Mouse (Mus musculus) liver, embryonic 14.5 days (tissue): ENCODE measurements around the gene Kcnj16.

Experiments
- CTCF ChIP-seq: IDR thresholded peaks from 2 replicates; pipeline ENCODE4 v1.5.1; 2016; ENCODE audit warnings: antibody characterized with exemption, low read depth, control low read depth
- EP300 ChIP-seq: IDR thresholded peaks from 2 replicates; pipeline ENCODE4 v1.6.1; 2016; ENCODE audit warnings: antibody characterized with exemption, low read depth

- TF ChIP-seq CTCF (no peak), EP300 (no peak)
These were observed 1.1 kb downstream of the Kcnj16 start for GRCm38 (mm10) chr11:110968901-110969300.
